In the genomic region with DNA sequence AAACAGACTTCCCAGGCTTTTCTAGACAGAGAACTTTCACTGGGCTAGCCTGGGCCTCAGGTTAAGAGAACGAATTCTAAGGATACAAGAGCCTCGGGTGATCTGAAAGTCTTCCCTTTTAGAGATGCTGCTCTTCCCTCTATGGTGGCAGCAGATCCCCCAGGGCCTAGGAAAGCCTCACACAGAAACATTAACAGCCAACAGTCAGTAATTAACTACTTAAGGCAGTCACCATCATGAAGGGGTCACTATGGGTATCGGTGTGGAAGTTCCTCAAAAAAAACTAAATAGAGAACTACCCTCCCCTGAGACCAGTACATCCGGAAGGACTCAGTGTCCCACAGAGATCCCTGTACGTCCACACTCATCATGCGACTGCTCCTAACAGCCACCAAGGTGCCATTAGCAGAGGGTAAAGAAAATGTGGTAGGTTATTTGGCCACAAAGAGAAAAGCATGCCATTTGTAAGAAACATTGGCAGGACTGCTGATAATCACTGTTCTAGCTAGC, we compare ENCODE assay signal across 14 mouse cellular contexts. TPM values are rescaled to one million over a fixed set of nuclear protein-coding genes. Genes with fewer than 3 reads are reported as not detected.
A peak's percentile ranks its signal among the peaks of the same experiment; 100 is the strongest.
DNase-seq lines count a peak whose midpoint lies in the region; ATAC-seq and TF ChIP-seq lines count a peak whose summit lies in the region.
"Had no signal": no experiment of that assay in that cellular context is flagged by ENCODE, and none has a peak within 500 bp of the region (broad histone marks: within the 10 kb centered on the region; RNA-seq: fewer than 3 reads in every experiment).

No protein-coding gene starts in this region.

- no peaks in the 10 kb centered on the region for H3K36me3 ChIP-seq in heart, embryonic 16.5 days (ENCODE audit: control insufficient read depth, insufficient read depth)
- H3K36me3 ChIP-seq in lung, postnatal 0 days (ENCODE audit: insufficient read depth, low read length), result no peaks in the 10 kb centered on the region
- H3K36me3 ChIP-seq in liver, embryonic 15.5 days (replicated peaks), result 0 out of 2 replicates have a peak, but pooled peaks cover 12% of the 10 kb centered on the region
- H3K36me3 ChIP-seq in midbrain, embryonic 14.5 days (ENCODE audit: control insufficient read depth, insufficient read depth, low read length), result peaks cover 31% of the 10 kb centered on the region

- TF ChIP-seq POLR2A in lung, adult 2 months (IDR thresholded peaks at IDR 0.05; ENCODE audit: borderline replicate concordance, extremely low read depth, low read depth, low read length), result no peak

- peak overlapping the region; percentile 29; the same call in 1 of the 2 replicates for H3K27ac ChIP-seq in heart, embryonic 16.5 days (ENCODE audit: low read length)
- H3K27ac ChIP-seq in lung, postnatal 0 days (ENCODE audit: low read length), result no peak overlapping the region
- peak overlapping the region; percentile 56 for H3K27ac ChIP-seq in liver, embryonic 15.5 days (replicated peaks)
- no peak overlapping the region for H3K27ac ChIP-seq in midbrain, embryonic 14.5 days (replicated peaks; ENCODE audit: low read depth, low read length)
- H3K27ac ChIP-seq: hindbrain, embryonic 14.5 days; limb, embryonic 13.5 days had no signal

- TF ChIP-seq EP300 in lung, postnatal 0 days (IDR thresholded peaks at IDR 0.05), result no peak

- H3K9me3 ChIP-seq in heart, embryonic 16.5 days (replicated peaks; ENCODE audit: control insufficient read depth, low read length), result no peaks in the 10 kb centered on the region
- H3K9me3 ChIP-seq in lung, postnatal 0 days (ENCODE audit: low read length), result no peaks in the 10 kb centered on the region
- no peaks in the 10 kb centered on the region for H3K9me3 ChIP-seq in liver, embryonic 15.5 days (replicated peaks)
- no peaks in the 10 kb centered on the region for H3K9me3 ChIP-seq in midbrain, embryonic 14.5 days (ENCODE audit: control insufficient read depth, low read length)
- H3K9me3 ChIP-seq: limb, embryonic 13.5 days had no signal

- H3K4me3 ChIP-seq in heart, embryonic 16.5 days (ENCODE audit: low read length), result no peak overlapping the region
- H3K4me3 ChIP-seq in lung, postnatal 0 days (ENCODE audit: low read depth, low read length), result no peak overlapping the region
- H3K4me3 ChIP-seq in lung, adult 2 months (replicated peaks; ENCODE audit: extremely low read depth, low read depth, low read length), result no peak overlapping the region
- no peak overlapping the region for H3K4me3 ChIP-seq in liver, embryonic 15.5 days (replicated peaks)
- H3K4me3 ChIP-seq in midbrain, embryonic 14.5 days (replicated peaks; ENCODE audit: low read depth, low read length), result no peak overlapping the region
- H3K4me3 ChIP-seq: limb, embryonic 13.5 days had no signal

- no peaks in the 10 kb centered on the region for H3K27me3 ChIP-seq in heart, embryonic 16.5 days (ENCODE audit: control insufficient read depth, insufficient read depth, low read length)
- peaks cover 14% of the 10 kb centered on the region; the same call in 1 of the 2 replicates for H3K27me3 ChIP-seq in lung, postnatal 0 days (replicated peaks; ENCODE audit: insufficient read depth, low read length)
- H3K27me3 ChIP-seq in liver, embryonic 15.5 days, result no peaks in the 10 kb centered on the region
- H3K27me3 ChIP-seq in midbrain, embryonic 14.5 days (ENCODE audit: control insufficient read depth, insufficient read depth, low read length), result no peaks in the 10 kb centered on the region
- H3K27me3 ChIP-seq: limb, embryonic 13.5 days had no signal

- H3K4me1 ChIP-seq in heart, embryonic 16.5 days (ENCODE audit: control insufficient read depth, insufficient read depth, low read length), result peaks cover 76% of the 10 kb centered on the region
- H3K4me1 ChIP-seq in lung, postnatal 0 days (ENCODE audit: insufficient read depth, low read depth, low read length), result no peaks in the 10 kb centered on the region
- H3K4me1 ChIP-seq in lung, adult 2 months (ENCODE audit: control insufficient read depth, insufficient read depth, low read length), result peaks cover 6% of the 10 kb centered on the region
- peaks cover 84% of the 10 kb centered on the region for H3K4me1 ChIP-seq in liver, embryonic 15.5 days (replicated peaks)
- no peaks in the 10 kb centered on the region for H3K4me1 ChIP-seq in midbrain, embryonic 14.5 days (ENCODE audit: control insufficient read depth, insufficient read depth, low read length)

- TF ChIP-seq CTCF in lung, postnatal 0 days (IDR thresholded peaks at IDR 0.05), result no peak
- no peak for TF ChIP-seq CTCF in lung, adult 2 months (IDR thresholded peaks at IDR 0.05; ENCODE audit: insufficient read depth, low read length)

- DNase-seq in heart, adult 8-10 months (ENCODE audit: low spot score), result no peak
- peak; percentile 4 for DNase-seq in lung, postnatal 0 days (ENCODE audit: low spot score)
- DNase-seq in lung, adult 2 months, result no peak
- no peak for DNase-seq in midbrain, embryonic 14.5 days
- DNase-seq in urinary bladder, adult 18-20 months (ENCODE audit: low spot score in 2 of 2), result no peak
- DNase-seq: gastrocnemius, postnatal 36 days; retina, postnatal 1 day; spleen, adult 18-20 months had no signal

- no peak overlapping the region; the same call in 1 of the 2 replicates for H3K9ac ChIP-seq in heart, embryonic 16.5 days (ENCODE audit: low read length)
- H3K9ac ChIP-seq in lung, postnatal 0 days (replicated peaks; ENCODE audit: low read depth), result no peak overlapping the region
- no peak overlapping the region for H3K9ac ChIP-seq in liver, embryonic 15.5 days
- H3K9ac ChIP-seq in midbrain, embryonic 14.5 days (replicated peaks; ENCODE audit: low read length), result no peak overlapping the region
- H3K9ac ChIP-seq: hindbrain, embryonic 14.5 days; limb, embryonic 13.5 days had no signal

- no peak for ATAC-seq in heart, embryonic 16.5 days (replicated peaks; ENCODE audit: extremely low read depth, insufficient read depth, low FRiP score)
- no peak for ATAC-seq in lung, postnatal 0 days
- ATAC-seq in liver, embryonic 15.5 days (ENCODE audit: insufficient read depth), result no peak
- no peak for ATAC-seq in midbrain, embryonic 14.5 days (ENCODE audit: low FRiP score, low TSS enrichment)
- ATAC-seq: forebrain, embryonic 16.5 days; midbrain, embryonic 16.5 days had no signal

- 81% methylated on average over 6 of the region's 6 CpGs for WGBS in heart, embryonic 16.5 days
- 72% methylated on average over 6 of the region's 6 CpGs for WGBS in lung, postnatal 0 days
- 78% methylated on average over 6 of the region's 6 CpGs for WGBS in lung, adult 2 months
- WGBS in liver, embryonic 15.5 days (ENCODE audit: insufficient replicate concordance), result 56% methylated on average over 6 of the region's 6 CpGs
- WGBS in midbrain, embryonic 14.5 days, result 87% methylated on average over 6 of the region's 6 CpGs

- H3K4me2 ChIP-seq in heart, embryonic 16.5 days (ENCODE audit: low read depth, low read length), result no peak overlapping the region
- no peak overlapping the region for H3K4me2 ChIP-seq in lung, postnatal 0 days (replicated peaks; ENCODE audit: low read depth, low read length)
- no peak overlapping the region for H3K4me2 ChIP-seq in liver, embryonic 15.5 days
- H3K4me2 ChIP-seq in midbrain, embryonic 14.5 days (ENCODE audit: low read length), result no peak overlapping the region
- H3K4me2 ChIP-seq: hindbrain, embryonic 14.5 days; limb, embryonic 13.5 days had no signal

RNA-seq across cellular contexts. Expression of gene Sh3bp5, which starts 33.9 kb away (rescaled TPM):
- 25.8 and 26.4 TPM in 2 replicates for polyA plus RNA-seq in heart, embryonic 16.5 days (2015; fragmentation: Nextera tagmentation; extraction: Ambion mirVana)
- 10 to 100 TPM; 38.6 to 50.6 (median 50.1) TPM for total RNA-seq in heart, adult 8-10 months (2022)
- polyA plus RNA-seq in lung, postnatal 0 days (2015; fragmentation: Nextera tagmentation; extraction: Ambion mirVana), result 37.9 and 38.4 TPM in 2 replicates
- 40.9 and 50.1 TPM in 2 replicates for polyA plus RNA-seq in lung, adult 2 months (2012; rRNA removed)
- polyA plus RNA-seq in liver, embryonic 15.5 days (2015; fragmentation: Nextera tagmentation; extraction: Ambion mirVana), result 16.9 and 21.5 TPM in 2 replicates
- 40.0 and 82.4 TPM in 2 replicates for polyA plus RNA-seq in midbrain, embryonic 14.5 days (2014; fragmentation: Nextera tagmentation; extraction: Ambion mirVana)

Comparison
In these comparisons a context has a peak if more than half of its experiments do, and no peak if none do; other contexts are left out.
1. H3K27ac ChIP-seq: peak in heart, embryonic 16.5 days (single experiment) and liver, embryonic 15.5 days (single experiment); none in lung, postnatal 0 days (single experiment) and midbrain, embryonic 14.5 days (single experiment).